Mouse (Mus musculus) erythroblast, adult 5-6 weeks (primary cell): ENCODE measurements around the gene Frmd8. TPM values are rescaled to one million over a fixed set of nuclear protein-coding genes. Genes with fewer than 3 reads are reported as not detected.
"Not testable (repeated sequence)": the region's sequence is repeated elsewhere in the genome, so short reads cannot be mapped to it uniquely, and the experiment has no call there.

Experiments
- ATAC-seq: replicated peaks from 2 replicates; pipeline ENCODE4 v1.8.0; 2016; ENCODE audit warnings: moderate number of reproducible peaks, mild to moderate bottlenecking, moderate TSS enrichment, inconsistent platforms; ENCODE audit not compliant: poor library complexity, low FRiP score, severe bottlenecking
- total RNA-seq, 2 experiments: library from RNA; stranded (forward) in 1 of 2; stranded (reverse) in 1 of 2; fragments of 150-400 nt in 1 of 2; fragments of 200-764, 138-1000 nt in 1 of 2; gene quantifications; 2 replicates each; pipeline versions ENCODE4 v1.2.3 to v1.2.4; 2015 to 2017; ENCODE audit warnings: low replicate concordance in 2 of 2

Frmd8 gene
- total RNA-seq, 2 experiments from 2014 or later: 6.0 to 6.8 TPM

DNA sequence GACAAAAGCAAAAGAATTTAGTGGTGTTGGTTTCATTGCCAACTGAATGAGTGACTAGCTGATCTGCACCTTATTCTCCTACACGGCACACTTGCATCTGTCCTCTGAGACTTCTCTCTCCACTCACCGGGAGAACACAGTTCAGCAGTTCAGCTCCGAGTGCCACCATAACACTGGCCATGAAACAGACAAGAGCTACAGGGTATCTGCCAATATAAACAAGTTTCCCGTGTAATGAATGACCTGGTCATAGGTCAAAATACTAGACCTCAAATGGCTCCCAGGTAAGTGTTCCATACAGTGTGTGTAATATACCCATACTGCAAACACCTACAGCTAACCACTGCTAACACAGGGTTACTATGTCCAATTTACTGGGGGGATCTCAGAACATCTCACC lies 14.1 kb upstream of the Frmd8 start:
- no peak for ATAC-seq

DNA sequence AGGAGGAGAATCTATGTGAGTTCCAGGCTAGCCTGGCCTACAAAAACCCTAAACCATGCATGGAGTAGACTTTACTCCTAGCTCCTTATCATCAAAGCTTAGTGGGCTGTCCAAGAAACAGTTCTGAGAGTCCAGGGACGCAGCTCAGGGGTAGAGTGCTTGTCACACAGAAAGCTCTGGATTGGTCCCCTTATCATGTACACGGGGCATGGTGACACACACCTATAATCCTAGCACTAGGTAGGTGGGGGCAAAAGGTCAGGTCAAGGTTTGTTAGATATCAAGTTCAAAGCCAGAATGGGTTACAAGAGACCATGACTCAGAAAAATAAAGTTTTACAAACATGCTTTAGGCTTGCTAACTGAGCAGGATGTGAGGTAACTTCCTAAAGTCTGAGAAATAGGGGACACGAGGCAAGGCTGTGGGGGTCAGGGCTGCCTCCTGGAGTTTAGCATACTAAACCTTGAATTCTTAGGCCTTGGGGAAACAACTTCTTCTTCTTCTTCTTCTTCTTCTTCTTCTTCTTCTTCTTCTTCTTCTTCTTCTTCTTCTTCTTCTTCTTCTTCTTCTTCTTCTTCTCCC lies 12.3 kb upstream of the Frmd8 start:
- no peak for ATAC-seq

DNA sequence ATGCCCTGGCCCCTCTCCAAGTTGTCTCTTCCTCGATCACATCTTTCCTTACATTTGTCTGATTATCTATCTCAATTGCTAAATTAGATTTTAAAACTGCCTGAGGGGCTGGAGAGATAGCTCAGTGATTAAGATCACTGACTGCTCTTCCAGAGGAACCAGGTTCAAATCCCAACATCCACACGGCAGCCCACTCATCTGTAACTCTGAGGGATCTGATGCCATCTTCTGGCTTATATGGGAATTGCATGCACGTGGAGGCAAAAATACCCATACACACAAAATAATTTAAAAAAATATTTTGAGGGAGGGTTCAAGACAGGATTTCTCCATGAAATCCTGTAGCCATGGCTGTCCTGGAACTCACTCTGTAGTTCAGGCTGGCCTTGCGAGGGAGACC lies 10.8 kb upstream of the Frmd8 start:
- ATAC-seq: peak; percentile 57

DNA sequence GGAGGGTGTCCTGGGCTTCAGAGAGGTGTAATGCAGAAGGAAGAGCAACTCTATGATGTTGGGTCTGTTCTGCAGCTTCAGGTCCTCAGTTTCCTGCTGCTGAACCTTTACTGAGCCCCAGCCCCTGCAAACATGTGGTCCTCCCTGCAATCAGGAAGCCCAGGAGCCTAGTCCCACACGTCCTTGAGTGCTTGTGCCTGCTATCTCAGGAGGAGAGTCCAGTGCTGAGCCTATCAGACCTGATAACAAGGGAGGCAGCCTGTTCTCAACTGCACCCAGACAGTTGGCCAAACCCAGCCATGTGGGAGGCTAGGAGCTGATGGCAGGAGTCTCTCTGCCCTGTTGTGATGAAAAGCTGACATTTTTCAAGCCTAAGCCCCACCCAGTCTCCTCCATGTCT lies 8.9 kb upstream of the Frmd8 start:
- peak; percentile 23; the same call in 1 of the 2 replicates for ATAC-seq

DNA sequence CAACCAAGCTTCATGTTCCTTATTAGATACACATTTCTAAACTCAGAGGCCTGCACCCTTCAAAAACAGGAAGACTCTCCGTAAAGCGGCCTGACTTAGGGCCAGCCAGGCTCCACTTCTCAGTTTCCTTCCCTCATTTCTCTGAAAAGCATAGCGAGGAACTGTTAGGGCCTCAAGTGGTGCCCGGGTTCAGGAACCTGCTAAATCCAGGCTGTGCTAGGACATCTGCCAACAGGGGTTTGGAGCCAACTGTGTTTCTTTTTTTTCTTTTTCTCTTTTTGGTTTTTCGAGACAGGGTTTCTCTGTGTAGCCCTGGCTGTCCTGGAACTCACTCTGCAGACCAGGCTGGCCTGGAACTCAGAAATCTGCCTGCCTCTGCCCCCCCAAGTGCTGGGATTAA lies 7.0 kb upstream of the Frmd8 start:
- not testable (repeated sequence) for ATAC-seq

DNA sequence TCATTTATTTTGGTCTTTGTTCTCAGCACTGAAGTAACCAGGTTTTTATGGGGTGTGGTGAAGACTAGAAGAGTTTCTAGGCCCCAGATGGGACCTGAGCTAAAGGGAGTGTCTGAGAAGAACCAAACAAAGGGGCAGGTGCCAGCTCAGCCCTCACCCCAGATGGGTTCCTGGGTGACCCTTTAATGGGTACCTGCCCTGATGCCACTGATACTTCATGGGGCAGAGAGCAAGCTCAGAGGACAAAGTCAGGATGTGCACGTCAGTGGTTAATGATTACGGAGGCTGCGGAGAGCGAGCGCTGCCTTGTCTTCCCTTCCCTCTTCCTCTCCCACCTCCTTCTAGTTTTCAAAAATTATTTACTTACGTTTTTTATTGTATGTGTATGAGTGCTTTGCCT lies 6.1 kb upstream of the Frmd8 start:
- no peak for ATAC-seq

DNA sequence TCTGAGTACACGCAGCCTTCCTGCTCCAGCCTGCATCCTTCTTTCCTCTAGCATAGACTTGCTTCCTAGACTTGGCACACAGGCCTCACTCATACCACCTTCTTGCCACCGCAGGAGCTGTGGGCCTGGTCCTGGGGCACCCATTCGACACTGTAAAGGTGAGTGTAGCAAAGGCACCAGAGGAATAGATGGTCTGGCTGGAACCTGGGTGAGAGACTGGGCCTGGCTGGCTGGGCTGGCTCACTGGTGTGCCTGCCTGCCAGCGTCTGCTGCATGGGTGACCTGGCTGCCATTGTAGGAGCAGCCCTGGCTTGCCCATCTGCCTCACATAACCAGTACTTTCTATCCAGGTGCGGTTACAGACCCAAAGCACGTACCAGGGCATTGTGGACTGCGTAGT lies 4.7 kb upstream of the Frmd8 start:
- ATAC-seq: no peak

DNA sequence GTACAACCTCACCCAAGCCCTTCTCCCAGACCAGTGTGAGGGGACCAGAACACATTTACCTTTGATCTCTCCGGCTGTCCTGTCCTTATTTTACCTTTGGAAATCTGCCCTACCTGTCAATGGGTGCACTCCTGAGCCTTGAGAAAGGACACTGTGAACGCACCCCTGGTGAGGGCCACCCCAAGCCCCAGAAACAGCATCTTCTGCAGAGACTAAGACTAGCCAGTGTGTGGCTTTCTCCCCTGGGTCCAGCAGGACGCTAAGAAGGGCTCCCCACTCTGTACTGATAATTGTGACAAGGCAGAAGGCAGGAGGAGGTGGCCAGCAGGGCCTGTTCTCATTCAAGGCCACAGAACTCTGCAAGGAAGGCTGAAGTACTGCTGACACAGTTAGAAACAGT lies 3.8 kb upstream of the Frmd8 start:
- ATAC-seq: no peak

DNA sequence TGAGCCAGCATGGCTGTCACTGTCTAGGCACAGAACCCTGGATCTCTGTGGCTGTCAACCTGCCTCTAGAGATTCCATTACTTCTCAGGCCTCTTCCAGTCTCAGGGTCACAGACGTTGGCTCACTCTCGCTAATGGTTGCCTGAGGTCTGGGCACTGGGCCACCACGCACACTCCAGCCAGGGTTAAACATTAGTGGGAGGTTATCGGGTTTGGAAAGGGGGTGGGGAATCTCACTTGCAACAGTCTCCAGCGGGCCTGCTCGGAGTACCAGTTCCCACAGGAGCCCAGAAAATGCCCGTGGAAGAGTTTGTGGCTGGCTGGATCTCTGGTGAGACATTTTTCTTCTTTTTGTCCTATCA lies 3.3 kb upstream of the Frmd8 start:
- ATAC-seq: no peak

DNA sequence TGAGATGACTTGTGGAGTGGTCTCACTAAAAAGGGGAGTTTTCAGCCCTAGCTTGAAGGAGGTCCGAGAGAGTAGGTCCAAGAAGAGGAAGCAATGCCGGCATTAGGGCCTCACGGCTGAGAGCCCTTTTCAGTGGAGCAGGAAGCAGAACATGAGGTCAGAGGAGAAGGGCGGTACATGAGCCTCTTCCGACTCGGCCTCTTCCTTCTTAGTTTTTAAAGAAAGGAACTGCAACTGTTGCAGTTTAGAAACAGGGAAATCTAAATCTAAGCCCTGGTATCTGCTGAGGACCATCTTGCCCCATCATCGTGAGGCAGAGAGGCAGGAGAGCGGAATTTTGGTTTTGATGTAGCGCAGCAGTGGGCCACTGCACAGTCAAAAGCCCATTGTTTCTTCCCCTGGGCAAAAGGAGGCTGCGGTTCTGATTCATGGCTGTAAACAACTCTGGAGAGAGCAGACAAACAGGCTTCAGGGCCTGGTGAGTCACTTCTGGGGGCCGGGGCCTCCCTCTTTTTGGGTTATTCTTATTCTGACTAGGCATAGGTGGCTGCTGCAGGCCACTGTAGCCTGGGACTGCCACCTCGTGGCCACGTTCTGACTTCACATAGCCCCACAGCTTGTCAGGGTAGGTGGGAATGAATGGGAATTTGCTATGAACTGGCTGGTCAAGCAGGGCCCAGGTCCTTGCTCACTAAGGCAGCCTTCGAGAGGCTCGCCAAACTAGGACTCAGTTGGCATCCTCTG lies 2.7 kb upstream of the Frmd8 start, which contains the start of gene Slc25a45:
Gene Slc25a45 (plus strand): TSS at position 191 of the 744 bp plus-strand sequence.
- peak; percentile 40; the same call in 1 of the 2 replicates for ATAC-seq

DNA sequence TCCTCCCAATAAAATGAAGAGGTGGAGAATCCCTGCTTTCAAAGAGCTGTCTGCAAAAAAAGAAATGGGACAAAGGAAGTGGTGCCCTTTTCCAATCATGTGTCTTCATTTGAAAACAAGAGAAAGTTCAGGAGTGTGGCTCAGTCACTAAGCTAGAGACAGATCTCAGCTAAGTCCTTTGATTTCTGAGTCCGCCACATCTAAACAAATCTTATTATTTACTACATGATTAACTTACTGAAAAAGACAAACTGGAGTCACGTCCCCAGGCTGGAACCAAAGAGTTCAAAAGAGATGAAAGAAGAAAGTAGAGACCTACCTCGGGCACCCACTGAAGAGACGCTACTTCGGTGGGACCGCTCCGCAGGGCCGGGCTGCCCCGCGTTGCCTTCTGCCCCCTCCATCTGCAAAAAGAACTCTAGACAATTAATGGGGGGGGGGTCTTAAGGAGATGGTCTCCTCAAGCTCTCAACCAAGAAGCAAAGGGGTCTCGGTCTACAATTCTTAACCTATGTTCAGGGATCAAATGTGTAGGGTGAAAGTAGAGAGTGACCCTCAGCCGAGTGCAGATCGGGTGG lies 594 bp downstream of the Frmd8 start:
- no peak for ATAC-seq

DNA sequence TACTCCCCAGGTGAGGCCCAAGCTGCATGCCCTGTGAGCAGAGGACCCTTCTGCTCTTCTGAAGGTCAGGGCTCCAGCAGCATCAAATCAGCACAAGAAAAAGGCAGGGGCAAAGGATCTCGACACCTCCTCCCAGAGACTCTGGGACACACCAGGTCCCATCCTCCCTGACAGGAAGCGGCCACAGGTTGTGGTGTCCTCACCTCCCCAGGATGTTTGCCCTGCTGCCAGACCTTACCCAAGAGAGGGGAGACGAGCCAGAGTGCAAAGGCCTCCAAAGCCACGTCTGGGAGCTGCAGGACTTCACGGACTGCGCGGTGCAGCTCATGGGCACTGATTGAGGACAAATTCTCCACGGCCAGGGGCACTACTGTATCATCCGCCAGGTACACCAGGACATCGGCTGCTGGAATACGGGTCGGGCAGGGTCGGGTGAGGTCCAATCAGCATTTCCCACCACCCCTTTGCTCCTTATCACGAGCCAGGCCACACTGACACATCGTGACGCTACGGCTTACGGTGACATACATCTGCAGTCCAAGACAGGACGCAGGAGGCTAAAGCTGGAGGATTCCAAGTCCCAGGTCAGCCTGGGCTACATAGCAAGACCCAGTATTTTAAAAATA lies 2.0 kb downstream of the Frmd8 start:
- no peak for ATAC-seq

DNA sequence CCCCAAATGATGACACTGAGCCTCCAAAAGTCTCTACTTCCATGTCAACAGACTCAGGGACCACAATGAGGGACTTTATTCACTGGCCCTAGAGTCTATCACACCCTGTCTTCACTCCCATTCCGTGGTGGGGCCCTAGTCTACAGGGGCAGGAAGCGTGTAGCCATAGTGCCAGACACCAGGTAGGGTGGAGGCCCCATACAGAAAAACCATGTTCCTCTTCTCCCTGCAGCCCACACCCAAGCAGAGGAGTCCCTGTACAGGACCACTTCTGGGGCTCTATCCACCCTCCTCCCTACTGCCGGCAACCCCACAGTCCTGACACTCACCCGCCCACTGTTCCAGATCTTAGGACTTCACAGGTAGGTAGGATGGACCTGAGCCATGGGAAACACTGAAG lies 2.5 kb downstream of the Frmd8 start:
- no peak for ATAC-seq

DNA sequence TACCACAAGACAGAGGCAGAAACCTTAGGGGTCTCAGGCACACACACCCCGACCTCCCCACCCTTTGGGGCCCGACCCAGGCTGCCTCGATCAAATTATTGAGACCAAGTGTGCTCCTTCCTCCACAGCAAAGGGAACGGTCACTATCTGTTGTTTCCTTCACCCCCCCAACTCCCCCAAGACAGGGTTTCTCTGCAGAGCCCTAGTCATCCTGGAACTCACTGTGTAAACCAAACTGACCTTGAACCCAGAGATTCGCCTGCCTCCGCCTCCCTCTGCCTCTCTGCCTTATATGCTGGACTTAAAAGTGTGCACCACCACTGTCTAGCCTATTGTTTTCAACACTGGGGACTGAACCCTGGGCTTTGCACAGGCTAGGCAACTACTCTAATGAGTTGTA lies 3.4 kb downstream of the Frmd8 start:
- ATAC-seq: no peak

DNA sequence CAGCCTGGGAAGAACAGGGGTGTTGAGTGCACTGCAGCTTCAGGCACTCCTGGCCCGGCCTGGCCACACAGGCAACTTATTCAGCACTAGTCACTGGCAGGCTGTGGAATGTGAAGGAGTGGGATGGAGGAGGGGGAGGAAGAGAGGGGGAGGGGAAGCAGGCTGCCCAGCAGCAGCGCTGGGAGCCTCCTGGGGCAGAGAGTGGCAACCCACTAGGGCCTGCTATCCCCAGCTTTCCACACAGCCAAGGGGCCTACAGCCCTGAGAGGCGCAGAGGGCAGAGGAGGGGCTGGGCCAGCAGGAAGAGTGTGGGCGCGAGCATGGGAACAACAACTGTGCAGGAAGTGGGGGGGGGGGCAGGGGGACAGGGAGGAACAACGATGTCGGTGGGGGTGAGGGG lies 3.8 kb downstream of the Frmd8 start:
- ATAC-seq: no peak

DNA sequence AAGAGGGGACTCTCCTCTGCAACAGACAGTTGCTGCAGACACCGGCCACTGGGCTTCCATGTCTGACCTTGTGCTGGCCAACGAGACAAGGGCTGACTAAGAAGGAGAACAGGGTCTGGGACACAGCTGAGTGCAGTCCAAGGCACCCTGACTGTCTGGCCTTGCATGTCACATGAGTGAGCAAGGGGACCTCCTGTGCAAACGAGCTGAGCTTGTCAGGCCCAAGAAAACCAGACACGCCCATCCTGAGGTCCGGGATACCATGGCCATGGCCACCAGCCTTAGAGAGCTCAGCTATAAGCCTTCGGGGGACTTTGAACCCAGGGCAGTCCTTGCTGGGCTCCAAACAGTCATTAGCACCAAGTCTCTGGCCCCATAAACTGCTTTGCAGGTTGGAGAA lies 7.0 kb downstream of the Frmd8 start:
- ATAC-seq: no peak

DNA sequence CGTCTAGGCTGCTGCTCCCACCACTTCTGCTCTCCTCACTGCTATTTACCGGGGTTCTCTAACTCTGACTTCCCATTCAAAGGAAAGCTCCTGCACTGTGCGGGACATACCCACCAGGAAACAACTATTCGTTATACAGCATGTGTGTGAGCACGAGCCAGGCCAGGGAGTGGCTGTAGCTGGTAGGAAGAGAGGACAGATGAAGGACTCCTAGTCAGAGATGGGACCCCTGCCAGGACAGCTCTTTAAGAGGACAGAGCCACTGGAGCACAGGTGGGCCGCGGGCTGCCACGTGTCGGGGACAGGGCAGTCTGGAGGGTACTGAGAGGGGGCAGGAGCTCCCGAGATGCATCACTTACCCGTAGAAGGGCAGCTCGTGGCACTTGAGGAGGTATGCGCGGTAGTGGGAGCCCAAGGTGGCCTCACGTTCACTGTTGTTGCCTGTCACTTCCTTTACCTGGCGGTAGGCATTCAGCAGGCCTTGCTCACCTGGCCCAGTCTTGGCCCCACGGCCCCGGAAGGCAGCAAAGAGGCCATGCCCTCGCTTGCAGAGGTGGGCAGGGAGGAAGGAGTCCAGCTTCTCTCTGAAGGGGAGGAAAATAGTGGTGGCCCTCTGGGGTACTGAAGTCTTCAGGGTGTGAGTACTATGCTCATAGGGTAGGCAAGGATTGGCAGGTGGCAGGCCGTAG lies 10.2 kb downstream of the Frmd8 start:
- ATAC-seq: no peak

DNA sequence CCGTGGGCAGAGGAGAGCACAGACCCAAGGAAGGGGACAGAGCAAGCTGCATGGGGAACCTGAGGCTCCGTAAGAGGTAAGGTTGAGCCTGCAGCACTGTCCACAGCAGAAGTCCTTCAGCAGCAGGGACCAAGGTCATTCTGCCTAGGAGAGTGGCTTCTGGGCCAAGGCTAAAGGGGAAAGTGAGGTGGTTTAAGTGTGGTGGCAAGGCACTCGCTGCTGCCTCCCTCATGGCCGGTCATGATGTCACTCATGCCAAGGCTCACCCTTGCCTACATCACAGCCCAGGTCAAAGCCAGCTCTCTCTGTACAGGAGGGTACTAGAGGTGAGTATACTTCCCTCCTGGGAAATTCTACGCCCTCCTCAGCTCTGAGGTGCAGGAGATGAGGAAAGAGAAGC lies 11.3 kb downstream of the Frmd8 start:
- ATAC-seq: no peak

DNA sequence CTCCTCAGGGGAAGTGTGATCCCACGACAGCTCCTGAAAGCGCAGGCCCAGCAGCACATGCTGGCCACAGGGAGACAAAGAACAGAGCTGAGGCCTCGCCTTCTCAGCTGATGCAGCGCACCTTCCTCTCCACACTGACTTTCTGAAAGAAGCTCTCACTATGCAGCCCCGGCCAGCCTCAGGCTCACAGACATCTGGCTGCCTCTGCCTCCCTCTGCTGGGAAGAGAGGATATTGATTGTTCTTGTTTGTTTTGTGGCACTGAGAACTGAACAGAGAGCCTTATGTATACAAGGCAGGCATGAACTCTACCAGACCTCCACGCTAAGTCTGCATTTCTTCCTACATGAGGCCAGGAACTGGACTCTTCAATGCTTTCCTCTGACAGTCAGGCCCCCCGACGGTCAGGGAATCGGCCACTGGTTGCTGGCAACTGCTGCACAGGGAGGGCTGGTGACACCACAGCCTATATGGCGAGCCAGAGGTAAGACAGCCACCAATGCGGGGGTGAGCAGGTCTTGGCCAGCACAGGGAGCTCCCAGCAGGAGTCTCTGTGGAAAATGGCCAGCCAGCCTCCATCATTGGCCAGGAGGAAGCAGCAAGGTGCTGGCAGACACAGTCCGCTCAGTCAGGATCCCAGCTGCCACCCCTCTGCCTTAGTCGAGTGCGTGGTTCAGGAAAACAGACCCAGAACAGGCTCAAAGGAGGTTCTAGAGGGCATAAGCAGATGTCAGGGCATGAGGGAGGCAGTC lies 12.6 kb downstream of the Frmd8 start:
- peak; percentile 30; the same call in 1 of the 2 replicates for ATAC-seq

DNA sequence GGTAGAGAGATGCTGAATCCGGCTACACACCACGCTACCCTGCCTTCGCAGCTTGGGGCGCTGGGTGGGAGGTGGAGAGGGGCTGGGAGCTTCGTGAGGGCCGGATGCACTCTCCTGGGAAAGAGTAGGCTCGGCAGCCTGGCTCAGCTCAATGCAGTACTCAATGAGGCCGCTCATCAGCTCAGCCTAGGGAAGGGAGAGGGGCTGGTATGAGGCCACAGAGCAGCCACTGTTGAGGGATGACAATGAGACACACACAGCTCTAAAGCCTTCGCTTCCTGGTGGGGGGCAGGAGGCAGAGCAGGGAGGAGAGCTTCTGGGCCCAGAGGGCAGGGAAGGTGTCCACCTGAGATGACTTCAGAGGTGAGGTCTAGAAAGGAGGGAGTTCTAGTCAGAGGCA lies 18.5 kb downstream of the Frmd8 start:
- no peak for ATAC-seq
